Mouse (Mus musculus) sigmoid colon, adult 10 weeks (tissue): Measurements from ENCODE around the gene Cnga2. TPM values are rescaled to one million over a fixed set of nuclear protein-coding genes. Genes with fewer than 3 reads are reported as not detected.

Experiments used
- polyA plus RNA-seq: library from polyadenylated mRNA; stranded (reverse); fragments of 350-450 nt; fragmentation: Illumina TruSeq; extraction: RNeasy Lipid Tissue Mini Kit (QIAGEN cat#74804); gene quantifications from one replicate; pipeline ENCODE4 v1.2.3, GENCODE M21; 2014; ENCODE audit warnings: low read depth, low replicate concordance

Cnga2 gene
- not detected for polyA plus RNA-seq

GRCm38 (mm10) chrX:71991549-71991948 lies at the start of gene Cnga2:
Gene Cnga2 (plus strand): TSS chrX:71991849.

GRCm38 (mm10) chrX:71962073-71963051 lies 29.3 kb upstream of the Cnga2 start, which contains the start of gene Prrg3:
Gene Prrg3 (plus strand): TSS chrX:71962624.

GRCm38 (mm10) chrX:71972686-71973085 lies 19.0 kb upstream of the Cnga2 start, which contains the start of gene Fate1:
Gene Fate1 (plus strand): TSS chrX:71972986.

Other genes starting within 250 kb of the Cnga2 start
- gene Vma21, start 175.9 kb upstream of the Cnga2 start, polyA plus RNA-seq: 79.9 TPM
- 0.28 TPM for gene Gm1141, start 70.8 kb upstream of the Cnga2 start, polyA plus RNA-seq
- gene Prrg3, start 29.2 kb upstream of the Cnga2 start, polyA plus RNA-seq: 3.7 TPM
- gene Fate1, start 18.9 kb upstream of the Cnga2 start, polyA plus RNA-seq: not detected
- not detected for gene Magea4, start 230.2 kb downstream of the Cnga2 start, polyA plus RNA-seq